Mouse (Mus musculus): ENCODE results near the gene Tmem53. TPM values are rescaled to one million over a fixed set of nuclear protein-coding genes. Genes with fewer than 3 reads are reported as not detected.
A peak's percentile ranks its signal among the peaks of the same experiment; 100 is the strongest.

The Tmem53 gene
- polyA plus RNA-seq, 1 experiment from 2014 or later, result 11.3 TPM

DNA sequence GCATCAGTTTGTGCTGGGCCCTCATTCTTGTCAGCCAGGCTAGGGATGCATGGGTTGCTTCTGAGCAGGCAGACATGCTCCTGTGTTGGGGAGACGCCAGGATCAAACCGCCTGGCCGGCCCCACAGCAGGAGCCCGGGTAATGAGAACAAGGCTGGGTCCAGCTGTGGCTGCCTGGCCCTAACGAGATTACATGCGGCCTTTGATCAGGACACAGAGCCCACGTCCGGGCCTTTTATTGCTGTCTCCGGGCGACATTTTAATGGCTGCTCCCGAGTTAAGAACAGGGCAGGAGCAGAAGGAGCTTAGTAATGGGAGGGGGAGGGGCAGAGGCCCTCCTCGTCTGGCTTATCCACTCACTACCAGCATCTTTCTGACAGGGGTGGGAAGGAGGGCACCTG, 20.7 kb downstream of the Tmem53 start:
- Histone ChIP-seq H3K27ac (no peak overlapping the region), H3K9me3 (peaks cover 8% of the 10 kb centered on the region), H3K9ac (no peak overlapping the region), H3K4me1 (peaks cover 4% of the 10 kb centered on the region; the same call in 1 of the 2 replicates), H3K4me2 (replicated peaks) (no peak overlapping the region), H3K4me3 (no peak overlapping the region), H3K36me3 (peaks cover 65% of the 10 kb centered on the region), H3K27me3 (no peaks in the 10 kb centered on the region)
- no peak for ATAC-seq (ENCODE audit: insufficient number of reproducible peaks, insufficient read depth, low FRiP score, low TSS enrichment)
- WGBS, result 15% methylated on average over 12 of the region's 12 CpGs

GRCm38 (mm10) chr4:117274720-117275119, 23.0 kb downstream of the Tmem53 start:
- Histone ChIP-seq H3K27me3 (no peaks in the 10 kb centered on the region), H3K9me3 (peaks cover 8% of the 10 kb centered on the region), H3K9ac (no peak overlapping the region), H3K36me3 (peaks cover 88% of the 10 kb centered on the region), H3K4me1 (peaks cover 4% of the 10 kb centered on the region; the same call in 1 of the 2 replicates), H3K27ac (no peak overlapping the region), H3K4me2 (replicated peaks) (no peak overlapping the region), H3K4me3 (no peak overlapping the region)
- no peak for ATAC-seq (ENCODE audit: insufficient number of reproducible peaks, insufficient read depth, low FRiP score, low TSS enrichment)
- WGBS, result 91% methylated on average over 4 of the region's 4 CpGs

GRCm38 (mm10) chr4:117276281-117276711, 24.5 kb downstream of the Tmem53 start:
- Histone ChIP-seq H3K9me3 (peaks cover 8% of the 10 kb centered on the region), H3K27ac (no peak overlapping the region), H3K4me2 (replicated peaks) (no peak overlapping the region), H3K4me3 (no peak overlapping the region), H3K27me3 (no peaks in the 10 kb centered on the region), H3K4me1 (peaks cover 4% of the 10 kb centered on the region; the same call in 1 of the 2 replicates), H3K36me3 (peaks cover 99% of the 10 kb centered on the region), H3K9ac (no peak overlapping the region)
- no peak for ATAC-seq (ENCODE audit: insufficient number of reproducible peaks, insufficient read depth, low FRiP score, low TSS enrichment)
- 93% methylated on average over 17 of the region's 17 CpGs for WGBS

DNA sequence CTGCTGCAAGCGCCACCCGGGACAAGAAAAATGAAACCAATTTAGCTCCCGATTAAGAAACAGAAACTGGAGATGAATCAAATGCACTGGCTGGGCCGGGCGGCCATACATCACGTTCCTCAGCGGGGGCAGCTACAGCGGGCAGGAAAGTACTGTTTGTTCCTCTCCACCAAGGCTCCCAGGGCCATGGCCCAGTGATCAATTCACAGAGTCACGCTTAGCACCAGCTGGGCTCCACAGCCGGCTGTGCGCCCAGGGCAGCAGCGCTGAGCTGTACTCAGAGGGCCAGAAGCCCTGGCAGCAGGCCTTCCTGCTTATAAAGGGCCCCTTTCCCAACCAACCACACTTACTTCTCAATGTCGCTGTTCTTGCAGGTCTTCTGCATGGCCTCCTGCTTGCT, 25.3 kb downstream of the Tmem53 start:
- H3K4me3 ChIP-seq, result no peak overlapping the region
- H3K4me2 ChIP-seq (replicated peaks), result no peak overlapping the region
- no peak overlapping the region for H3K27ac ChIP-seq
- ATAC-seq (ENCODE audit: insufficient number of reproducible peaks, insufficient read depth, low FRiP score, low TSS enrichment), result no peak
- H3K9me3 ChIP-seq, result peaks cover 8% of the 10 kb centered on the region
- 92% methylated on average over 13 of the region's 13 CpGs for WGBS
- no peak overlapping the region for H3K9ac ChIP-seq
- H3K27me3 ChIP-seq, result no peaks in the 10 kb centered on the region
- peaks cover 4% of the 10 kb centered on the region; the same call in 1 of the 2 replicates for H3K4me1 ChIP-seq
- H3K36me3 ChIP-seq, result peaks cover 99% of the 10 kb centered on the region

- 96% methylated on average over 7 of the region's 7 CpGs for WGBS
- no peak overlapping the region for H3K27ac ChIP-seq
- peaks cover 4% of the 10 kb centered on the region; the same call in 1 of the 2 replicates for H3K4me1 ChIP-seq
- no peak for ATAC-seq (ENCODE audit: insufficient number of reproducible peaks, insufficient read depth, low FRiP score, low TSS enrichment)
- H3K36me3 ChIP-seq, result peaks cover 95% of the 10 kb centered on the region
- peaks cover 8% of the 10 kb centered on the region for H3K9me3 ChIP-seq
- no peaks in the 10 kb centered on the region for H3K27me3 ChIP-seq
- no peak overlapping the region; the same call in 1 of the 2 replicates for H3K4me3 ChIP-seq
- no peak overlapping the region for H3K4me2 ChIP-seq (replicated peaks)
- H3K9ac ChIP-seq, result no peak overlapping the region
Observed at GRCm38 (mm10) chr4:117277687-117278086, 25.9 kb downstream of the Tmem53 start.

DNA sequence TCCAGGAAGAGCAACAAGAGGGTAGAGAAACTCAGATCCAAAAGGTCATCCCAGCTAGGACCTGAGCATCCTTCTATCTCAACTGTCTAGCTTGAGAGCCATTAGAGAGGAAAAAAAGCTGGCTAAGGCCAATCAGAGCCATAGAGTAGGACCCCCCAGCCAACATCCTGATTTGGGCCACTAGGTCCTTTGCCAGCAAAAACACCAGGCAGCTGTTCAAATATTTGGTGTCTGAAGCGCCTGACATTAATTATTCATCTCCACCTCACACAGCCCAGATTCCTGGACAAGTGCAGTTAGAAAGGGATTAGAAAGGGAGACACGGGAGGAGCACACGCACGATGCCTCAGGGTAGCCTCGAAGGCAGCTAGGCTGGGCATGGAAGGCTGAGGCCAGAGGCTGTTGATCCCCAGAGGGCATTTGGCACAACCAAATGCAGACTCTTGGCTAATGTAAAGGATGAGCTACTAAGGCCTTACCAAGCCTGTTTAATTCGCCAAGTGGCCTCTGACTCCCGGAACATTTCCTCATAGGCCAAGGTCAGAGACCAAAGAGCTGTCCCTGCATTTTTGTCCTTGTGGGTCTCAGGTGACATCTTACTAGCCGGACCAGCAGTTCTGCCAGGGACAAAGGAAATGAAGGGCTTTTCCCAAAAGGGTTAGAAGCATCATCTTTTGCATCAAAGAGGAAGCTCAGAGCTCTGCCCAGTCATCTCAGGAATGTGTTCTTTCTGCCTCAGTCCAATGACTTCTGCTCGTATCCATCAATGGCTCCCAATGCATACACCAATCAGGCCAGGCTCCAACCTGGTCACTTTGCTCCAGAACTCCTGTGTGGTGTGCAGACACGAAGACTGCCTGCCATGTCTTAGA, 26.9 kb downstream of the Tmem53 start:
- 76% methylated on average over 10 of the region's 10 CpGs for WGBS
- H3K4me3 ChIP-seq, result no peak overlapping the region
- no peaks in the 10 kb centered on the region for H3K27me3 ChIP-seq
- H3K36me3 ChIP-seq, result peaks cover 91% of the 10 kb centered on the region
- no peak overlapping the region for H3K4me2 ChIP-seq (replicated peaks)
- H3K27ac ChIP-seq, result no peak overlapping the region
- no peak overlapping the region for H3K9ac ChIP-seq
- ATAC-seq (ENCODE audit: insufficient number of reproducible peaks, insufficient read depth, low FRiP score, low TSS enrichment), result no peak
- 0 out of 2 replicates have a peak, but pooled peaks cover 5% of the 10 kb centered on the region for H3K4me1 ChIP-seq
- H3K9me3 ChIP-seq, result peaks cover 8% of the 10 kb centered on the region

DNA sequence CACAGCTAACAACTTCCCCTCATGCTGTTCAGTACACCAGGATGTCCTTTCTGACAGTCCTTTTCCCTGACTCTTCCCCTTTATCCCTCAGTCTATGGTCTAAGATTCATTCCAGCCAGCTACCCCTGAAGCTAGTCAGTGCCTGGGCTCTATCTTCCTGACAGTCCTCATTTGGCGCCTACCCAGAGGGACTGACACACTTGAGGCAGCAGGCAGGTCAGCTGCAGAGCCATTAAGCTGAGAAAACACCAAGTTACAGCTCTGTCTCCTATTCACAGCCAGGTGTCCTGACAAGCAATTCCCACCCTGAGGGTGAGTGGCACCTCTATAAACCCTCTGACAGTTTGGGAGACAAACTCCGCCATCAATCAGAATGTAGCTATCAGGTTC, 27.5 kb downstream of the Tmem53 start:
- H3K4me1 ChIP-seq, result peaks cover 11% of the 10 kb centered on the region
- no peak overlapping the region for H3K9ac ChIP-seq
- H3K36me3 ChIP-seq, result peaks cover 91% of the 10 kb centered on the region
- H3K27ac ChIP-seq, result no peak overlapping the region
- no peak for ATAC-seq (ENCODE audit: insufficient number of reproducible peaks, insufficient read depth, low FRiP score, low TSS enrichment)
- peaks cover 4% of the 10 kb centered on the region for H3K9me3 ChIP-seq
- H3K4me3 ChIP-seq, result no peak overlapping the region
- no peaks in the 10 kb centered on the region for H3K27me3 ChIP-seq
- no peak overlapping the region for H3K4me2 ChIP-seq (replicated peaks)
- WGBS, result 76% methylated on average over 2 of the region's 2 CpGs

GRCm38 (mm10) chr4:117280397-117280930, 28.7 kb downstream of the Tmem53 start:
- Histone ChIP-seq H3K36me3 (peaks cover 91% of the 10 kb centered on the region), H3K4me1 (peaks cover 18% of the 10 kb centered on the region)
- 90% methylated on average over 8 of the region's 8 CpGs for WGBS

DNA sequence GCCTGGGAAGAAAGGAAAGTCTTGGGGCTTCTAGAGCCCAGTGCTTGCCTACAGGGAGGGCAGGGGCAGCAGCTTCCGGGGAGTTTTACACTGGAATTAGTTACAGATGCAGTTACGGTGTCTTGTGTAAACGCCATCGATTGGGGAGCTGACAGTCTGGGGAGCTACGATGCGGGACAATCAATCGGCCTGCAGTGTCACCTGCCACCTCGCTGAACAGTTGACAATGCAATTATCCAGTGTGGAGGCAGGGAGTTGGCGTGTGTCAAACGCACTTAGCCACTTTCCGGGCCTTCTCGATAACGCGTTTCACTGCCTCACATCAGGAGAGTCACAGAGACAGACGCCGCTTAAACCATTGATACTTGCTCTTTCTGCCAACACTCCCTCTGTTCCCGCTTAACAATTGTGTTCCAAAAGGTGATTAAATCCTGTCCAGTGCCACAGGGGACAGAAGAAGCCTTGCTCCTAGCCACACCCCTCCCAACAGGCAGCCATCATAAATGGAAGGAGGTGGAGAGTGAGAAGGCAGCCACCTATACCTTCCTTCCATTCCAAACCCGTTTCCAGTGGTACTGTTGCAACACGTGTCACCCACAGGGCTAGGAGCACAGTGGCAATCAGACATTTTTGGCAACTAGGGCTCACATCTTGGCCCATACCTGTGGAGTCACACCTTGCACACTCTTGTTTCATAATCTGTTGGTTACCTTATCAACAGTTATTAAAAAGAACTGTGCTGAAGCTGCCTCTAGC, 29.5 kb downstream of the Tmem53 start:
- H3K27me3 ChIP-seq, result no peaks in the 10 kb centered on the region
- H3K9ac ChIP-seq, result no peak overlapping the region
- no peak overlapping the region for H3K4me2 ChIP-seq (replicated peaks)
- H3K27ac ChIP-seq, result no peak overlapping the region
- H3K9me3 ChIP-seq, result no peaks in the 10 kb centered on the region
- H3K36me3 ChIP-seq, result peaks cover 91% of the 10 kb centered on the region
- H3K4me1 ChIP-seq, result peaks cover 22% of the 10 kb centered on the region
- H3K4me3 ChIP-seq, result no peak overlapping the region
- ATAC-seq (ENCODE audit: insufficient number of reproducible peaks, insufficient read depth, low FRiP score, low TSS enrichment), result no peak
- WGBS, result 68% methylated on average over 19 of the region's 19 CpGs

More at GRCm38 (mm10) chr4:117280397-117280930, 28.7 kb downstream of the Tmem53 start:
- no peaks in the 10 kb centered on the region for H3K9me3 ChIP-seq
- H3K27ac ChIP-seq, result no peak overlapping the region
- H3K27me3 ChIP-seq, result no peaks in the 10 kb centered on the region
- H3K4me3 ChIP-seq, result no peak overlapping the region
- H3K4me2 ChIP-seq (replicated peaks), result no peak overlapping the region
- H3K9ac ChIP-seq, result no peak overlapping the region
- ATAC-seq (ENCODE audit: insufficient number of reproducible peaks, insufficient read depth, low FRiP score, low TSS enrichment), result no peak

DNA sequence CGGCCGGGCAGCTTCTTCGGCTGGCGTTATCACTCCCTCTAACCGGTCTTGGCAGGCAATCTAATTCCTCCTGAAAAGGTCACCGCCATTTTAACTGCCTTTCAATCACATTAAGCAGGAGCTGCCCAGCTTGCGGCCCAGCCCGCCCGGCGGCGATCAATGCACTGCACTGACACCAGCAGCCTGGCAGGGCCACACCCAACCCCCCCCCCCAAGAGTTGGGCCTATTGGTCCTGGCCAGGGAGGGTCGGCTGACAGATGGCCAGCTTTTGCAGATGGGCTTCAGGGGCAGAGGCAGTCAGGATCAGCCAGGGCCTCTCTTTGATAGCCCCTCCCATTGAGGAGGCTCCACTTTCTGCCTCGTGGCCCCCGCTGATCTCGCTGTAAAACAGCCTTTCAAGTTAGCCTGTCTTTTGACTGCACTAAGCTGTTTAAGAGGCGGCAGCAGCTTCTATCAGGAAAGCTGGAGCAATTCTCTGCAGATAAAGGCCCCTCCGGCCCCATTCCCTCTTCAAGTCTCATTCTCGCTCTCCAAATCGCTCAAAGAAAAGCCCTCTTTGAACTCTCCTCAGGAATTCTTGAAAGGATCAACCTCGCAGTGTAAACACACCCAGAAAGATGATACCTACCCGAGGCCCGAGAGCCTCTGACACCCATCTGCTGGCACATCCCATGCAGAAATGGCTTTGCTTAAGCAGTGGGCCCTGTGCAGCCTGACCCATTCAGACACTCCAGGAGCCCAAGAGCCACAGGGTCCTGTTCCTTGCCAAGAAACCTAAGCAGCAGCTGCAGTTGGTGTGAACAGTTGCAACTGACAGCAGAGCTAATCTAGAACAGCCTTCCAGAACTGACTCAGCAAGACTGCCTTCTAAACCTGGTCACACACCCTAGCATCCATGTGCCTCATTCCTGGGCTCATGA, 31.8 kb downstream of the Tmem53 start:
- no peak overlapping the region for H3K4me3 ChIP-seq
- ATAC-seq (ENCODE audit: insufficient number of reproducible peaks, insufficient read depth, low FRiP score, low TSS enrichment), result peak; percentile 62
- no peaks in the 10 kb centered on the region for H3K9me3 ChIP-seq
- peaks cover 33% of the 10 kb centered on the region for H3K4me1 ChIP-seq
- no peaks in the 10 kb centered on the region for H3K27me3 ChIP-seq
- WGBS, result 47% methylated on average over 22 of the region's 22 CpGs
- no peak overlapping the region for H3K4me2 ChIP-seq (replicated peaks)
- H3K27ac ChIP-seq, result peak overlapping the region; percentile 58
- H3K9ac ChIP-seq, result no peak overlapping the region
- H3K36me3 ChIP-seq, result peaks cover 82% of the 10 kb centered on the region

DNA sequence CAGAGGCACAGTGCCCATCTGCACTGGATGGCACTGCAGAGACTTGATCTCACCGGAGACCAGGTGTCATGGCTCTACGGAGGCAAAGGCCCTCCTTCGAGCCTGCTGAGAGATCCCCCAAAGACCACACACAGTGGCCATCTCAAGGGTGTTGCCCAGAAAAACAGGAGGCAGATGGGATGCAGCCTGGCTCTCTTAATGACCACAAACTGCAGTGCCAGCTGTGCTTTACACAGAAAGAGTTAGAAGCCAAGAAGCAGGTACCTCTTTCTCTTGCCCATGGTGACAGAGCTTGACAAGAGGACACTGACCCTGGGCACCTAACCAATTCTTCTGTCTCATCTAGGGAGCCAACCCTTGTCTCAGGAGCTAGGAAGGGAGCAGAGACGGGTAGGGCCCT, 32.6 kb downstream of the Tmem53 start:
- H3K36me3 ChIP-seq, result peaks cover 74% of the 10 kb centered on the region
- H3K4me1 ChIP-seq, result peaks cover 33% of the 10 kb centered on the region
- no peak for ATAC-seq (ENCODE audit: insufficient number of reproducible peaks, insufficient read depth, low FRiP score, low TSS enrichment)
- no peak overlapping the region for H3K4me2 ChIP-seq (replicated peaks)
- no peaks in the 10 kb centered on the region for H3K27me3 ChIP-seq
- H3K9me3 ChIP-seq, result no peaks in the 10 kb centered on the region
- H3K9ac ChIP-seq, result no peak overlapping the region
- WGBS, result 61% methylated on average over 4 of the region's 4 CpGs
- H3K4me3 ChIP-seq, result no peak overlapping the region
- H3K27ac ChIP-seq, result peak overlapping the region; percentile 58
